Mouse (Mus musculus) E14TG2a.4 (cell line): ENCODE results near the gene Hsf2bp.

Source experiments
- H3K27me3 ChIP-seq: 2 replicates; pipeline ENCODE4 v1.6.1; 2014; ENCODE audit warnings: low read length, control low read depth; ENCODE audit not compliant: insufficient read depth
- H3K36me3 ChIP-seq: 2 replicates; pipeline ENCODE4 v1.6.1; 2014; ENCODE audit warnings: low read length, control low read depth; ENCODE audit not compliant: insufficient read depth
- H3K4me1 ChIP-seq: replicated peaks from 2 replicates; pipeline ENCODE4 v1.6.1; 2014; ENCODE audit warnings: low read depth, low read length, control low read depth
- H3K4me3 ChIP-seq: replicated peaks from 2 replicates; pipeline ENCODE4 v1.5.1; 2014; ENCODE audit warnings: mild to moderate bottlenecking, low read length
- H3K9me3 ChIP-seq: 2 replicates; pipeline ENCODE4 v1.6.1; 2014; ENCODE audit warnings: low read length, control low read depth
- CTCF ChIP-seq: conservative IDR thresholded peaks from 2 replicates; pipeline ENCODE4 v1.5.1; 2014; ENCODE audit warnings: low read length
- NANOG ChIP-seq: IDR thresholded peaks from 2 replicates; pipeline ENCODE4 v1.6.1; 2014; ENCODE audit warnings: borderline replicate concordance, low read length, mixed read lengths
- POU5F1 ChIP-seq: IDR thresholded peaks from 2 replicates; pipeline ENCODE4 v1.6.1; 2014; ENCODE audit warnings: low read length, borderline replicate concordance

Hsf2bp gene

DNA sequence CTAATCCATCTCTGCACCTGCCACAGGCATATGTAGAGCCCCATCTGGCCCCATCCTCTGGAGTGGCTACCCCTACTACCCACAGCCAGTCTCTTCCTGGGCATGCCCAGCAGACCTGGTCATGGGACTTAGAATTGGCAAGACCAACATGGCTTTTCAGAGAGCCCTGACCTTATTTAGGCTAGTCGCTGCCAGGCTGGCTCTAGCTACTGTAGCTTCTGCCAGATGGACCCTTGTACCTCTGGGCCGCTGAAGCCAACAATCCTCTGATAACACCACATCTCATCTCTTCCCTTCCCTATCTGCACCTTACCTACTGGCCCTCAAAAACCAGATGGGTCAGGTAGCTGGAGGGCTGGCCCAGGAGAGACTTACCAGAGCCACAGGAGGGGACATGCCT lies 127.2 kb downstream of the Hsf2bp start:
- no peaks in the 10 kb centered on the region; the same call in 1 of the 2 replicates for H3K27me3 ChIP-seq
- no peak for TF ChIP-seq POU5F1
- no peak for TF ChIP-seq NANOG
- no peak for TF ChIP-seq CTCF

DNA sequence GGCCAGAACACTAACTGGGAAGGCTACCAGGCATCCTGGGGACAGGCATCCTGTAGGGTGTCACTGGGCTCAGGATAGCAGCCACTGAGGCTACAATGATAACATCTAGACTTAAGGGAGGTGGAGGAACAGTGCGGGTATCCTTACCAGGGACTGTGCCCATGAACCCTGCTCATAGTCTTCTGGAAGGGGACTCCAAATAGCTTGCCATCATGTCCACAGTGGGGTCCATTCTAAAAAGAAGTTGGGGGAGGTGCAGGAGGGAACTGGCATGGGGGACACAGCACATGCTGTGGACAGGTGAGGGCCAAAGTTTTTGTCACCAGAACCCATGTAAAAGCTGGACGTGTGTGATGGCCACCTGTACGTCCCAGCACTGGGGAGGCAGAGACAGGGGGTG lies 129.7 kb downstream of the Hsf2bp start:
- H3K4me3 ChIP-seq: no peak overlapping the region
- H3K4me1 ChIP-seq: peaks cover 25% of the 10 kb centered on the region
- no peaks in the 10 kb centered on the region for H3K9me3 ChIP-seq
- no peaks in the 10 kb centered on the region; the same call in 1 of the 2 replicates for H3K27me3 ChIP-seq
- H3K36me3 ChIP-seq: no peaks in the 10 kb centered on the region
- no peak for TF ChIP-seq POU5F1
- no peak for TF ChIP-seq CTCF
- TF ChIP-seq NANOG: no peak

More for the DNA sequence above, 127.2 kb downstream of the Hsf2bp start:
- H3K4me3 ChIP-seq: no peak overlapping the region
- H3K4me1 ChIP-seq: peaks cover 37% of the 10 kb centered on the region
- H3K9me3 ChIP-seq: no peaks in the 10 kb centered on the region
- no peaks in the 10 kb centered on the region for H3K36me3 ChIP-seq

DNA sequence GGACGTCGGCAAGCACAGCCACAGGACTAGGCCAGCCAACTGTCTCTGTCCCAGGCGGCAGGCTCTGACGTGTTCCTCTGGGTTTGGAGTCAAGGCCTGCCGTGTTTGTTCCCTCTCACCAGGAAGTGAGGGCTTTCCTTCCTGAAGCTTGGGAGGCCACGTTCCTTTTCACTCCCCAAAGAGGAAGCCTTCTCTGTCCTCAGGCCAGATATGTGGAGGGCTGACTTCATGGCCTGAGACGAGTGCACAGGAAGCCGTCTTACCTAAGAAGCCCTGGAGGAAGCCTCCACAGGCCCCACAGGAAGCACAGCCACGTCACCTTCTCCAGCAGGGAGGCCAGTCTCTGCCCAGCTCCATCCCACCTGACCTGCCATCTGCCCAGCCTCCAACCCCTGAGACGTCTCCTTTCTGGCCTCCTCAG lies 130.3 kb downstream of the Hsf2bp start:
- no peaks in the 10 kb centered on the region; the same call in 1 of the 2 replicates for H3K27me3 ChIP-seq
- no peaks in the 10 kb centered on the region for H3K9me3 ChIP-seq
- peaks cover 21% of the 10 kb centered on the region for H3K4me1 ChIP-seq
- TF ChIP-seq NANOG (no peak), CTCF (no peak), POU5F1 (no peak)
- no peaks in the 10 kb centered on the region for H3K36me3 ChIP-seq
- H3K4me3 ChIP-seq: peak overlapping the region; percentile 17; the same call in 1 of the 2 replicates

DNA sequence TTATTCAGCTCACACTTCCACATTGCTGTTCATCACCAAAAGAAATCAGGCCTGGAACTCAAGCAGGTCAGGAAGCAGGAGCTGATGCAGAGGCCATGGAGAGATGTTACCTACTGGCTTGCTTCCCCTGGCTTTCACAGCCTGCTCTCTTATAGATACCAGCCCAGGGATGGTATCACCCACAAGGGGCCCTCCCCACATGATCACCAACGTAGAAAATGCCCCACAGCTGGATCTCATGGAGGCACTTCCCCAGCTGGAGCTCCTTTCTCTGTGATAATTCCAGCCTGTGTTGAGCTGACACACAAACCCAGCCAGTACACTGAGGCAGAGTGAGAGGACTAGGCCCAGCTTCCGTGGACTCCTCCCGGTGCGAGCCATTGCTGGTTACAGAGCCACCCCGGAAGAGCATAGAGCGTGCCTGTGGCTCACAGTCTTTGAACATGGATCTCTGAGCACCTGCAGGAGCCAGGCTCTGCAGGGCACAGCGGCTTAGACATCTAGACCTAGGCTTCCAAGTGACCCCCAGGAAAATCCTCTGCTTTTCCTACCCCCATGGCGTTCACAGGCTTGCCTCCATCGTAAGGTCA lies 130.9 kb downstream of the Hsf2bp start:
- no peak for TF ChIP-seq POU5F1
- no peak for TF ChIP-seq CTCF
- no peak for TF ChIP-seq NANOG
- Histone ChIP-seq H3K4me1 (peaks cover 21% of the 10 kb centered on the region), H3K36me3 (no peaks in the 10 kb centered on the region), H3K27me3 (no peaks in the 10 kb centered on the region; the same call in 1 of the 2 replicates), H3K9me3 (no peaks in the 10 kb centered on the region), H3K4me3 (peak overlapping the region; percentile 17; the same call in 1 of the 2 replicates)

DNA sequence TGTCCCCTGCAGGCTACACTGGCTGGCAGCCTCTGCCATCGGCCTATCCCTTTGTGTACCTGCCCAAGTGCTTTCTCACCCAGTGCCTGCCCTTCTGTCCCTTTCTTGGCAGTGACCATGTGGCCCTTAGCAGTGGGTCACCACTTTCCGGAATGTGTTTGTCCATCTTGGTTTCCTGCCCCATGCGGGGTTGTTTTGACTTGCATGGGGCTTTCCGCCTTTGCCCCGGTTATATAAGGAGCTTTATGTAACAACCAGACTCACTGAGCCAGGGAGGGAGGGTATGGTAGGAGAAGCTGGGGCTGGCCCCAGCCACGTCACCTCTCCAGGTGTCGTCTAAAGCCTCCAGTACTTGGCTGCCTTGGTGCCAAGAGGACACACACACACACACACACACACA lies 132.1 kb downstream of the Hsf2bp start:
- no peaks in the 10 kb centered on the region; the same call in 1 of the 2 replicates for H3K27me3 ChIP-seq
- H3K9me3 ChIP-seq: no peaks in the 10 kb centered on the region
- H3K36me3 ChIP-seq: no peaks in the 10 kb centered on the region
- no peak for TF ChIP-seq CTCF
- no peak overlapping the region for H3K4me3 ChIP-seq
- peaks cover 28% of the 10 kb centered on the region for H3K4me1 ChIP-seq

DNA sequence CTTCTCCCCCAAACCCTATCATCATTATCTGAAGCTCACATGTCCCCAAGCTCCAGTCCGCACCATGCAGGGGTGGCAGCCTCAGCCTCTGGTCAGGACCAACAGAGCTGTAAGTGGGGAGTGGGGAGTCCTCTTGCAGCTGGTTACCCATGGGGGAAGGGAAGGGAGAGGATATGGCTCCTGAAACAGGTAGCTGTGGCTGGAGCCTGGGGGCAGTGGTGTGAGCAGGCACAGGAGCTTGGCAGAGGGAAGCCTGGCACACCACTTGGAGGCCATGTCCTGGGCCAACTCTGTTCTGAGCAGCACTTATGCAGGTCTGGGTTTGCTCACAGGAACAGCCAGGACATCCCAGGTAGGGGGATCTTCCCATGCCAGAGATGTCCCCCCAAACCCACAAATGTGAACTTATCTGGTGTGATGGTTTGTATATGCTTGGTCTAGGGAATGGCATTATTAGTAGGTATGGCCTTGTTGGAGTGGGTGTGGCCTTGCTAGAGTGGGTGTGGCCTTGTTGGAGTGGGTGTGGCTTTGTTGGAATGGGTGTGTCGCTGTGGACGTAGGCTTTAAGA lies 133.4 kb downstream of the Hsf2bp start:
- Histone ChIP-seq H3K4me3 (no peak overlapping the region), H3K27me3 (no peaks in the 10 kb centered on the region), H3K4me1 (peaks cover 41% of the 10 kb centered on the region), H3K36me3 (no peaks in the 10 kb centered on the region), H3K9me3 (no peaks in the 10 kb centered on the region)
- TF ChIP-seq NANOG: no peak
- no peak for TF ChIP-seq CTCF
- TF ChIP-seq POU5F1: no peak

DNA sequence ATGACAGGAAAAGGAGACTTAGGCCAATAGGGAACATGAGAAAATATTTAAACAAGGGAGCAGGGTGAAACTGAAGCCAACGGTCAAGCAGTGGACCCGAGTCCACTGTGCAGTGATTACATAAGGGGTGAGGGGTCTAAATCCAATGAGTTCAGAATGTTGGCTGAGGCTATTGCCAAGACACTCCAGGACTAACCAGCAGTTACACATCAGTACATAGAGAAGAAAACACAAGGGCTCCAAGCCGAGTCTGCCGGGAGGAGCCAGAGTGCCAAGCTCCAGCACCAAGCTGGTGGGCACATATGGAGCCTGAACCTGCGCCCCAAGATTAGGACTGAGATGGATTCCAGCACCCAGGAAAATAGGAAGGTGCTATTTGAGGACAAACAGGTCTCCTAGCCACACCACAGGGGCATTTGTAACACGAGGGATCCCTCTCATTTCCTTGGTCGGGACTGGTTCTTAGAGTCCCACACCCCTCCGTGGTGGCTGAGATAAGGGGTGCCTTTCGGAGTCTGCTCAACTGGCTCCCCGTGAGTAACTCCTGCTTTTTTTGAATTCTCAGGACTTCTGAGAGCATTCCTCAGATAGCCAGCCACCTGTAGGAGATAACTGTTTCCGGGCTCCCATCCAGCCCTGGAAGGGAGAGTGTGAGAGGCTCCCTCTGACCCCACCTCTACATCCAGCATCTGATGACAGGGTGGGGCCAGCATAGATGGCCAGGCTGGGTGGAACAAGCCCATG lies 134.5 kb downstream of the Hsf2bp start:
- H3K27me3 ChIP-seq: no peaks in the 10 kb centered on the region
- TF ChIP-seq POU5F1: no peak
- TF ChIP-seq NANOG: no peak
- no peak for TF ChIP-seq CTCF
- no peaks in the 10 kb centered on the region for H3K36me3 ChIP-seq
- no peak overlapping the region for H3K4me3 ChIP-seq
- H3K4me1 ChIP-seq: peaks cover 52% of the 10 kb centered on the region
- no peaks in the 10 kb centered on the region for H3K9me3 ChIP-seq

DNA sequence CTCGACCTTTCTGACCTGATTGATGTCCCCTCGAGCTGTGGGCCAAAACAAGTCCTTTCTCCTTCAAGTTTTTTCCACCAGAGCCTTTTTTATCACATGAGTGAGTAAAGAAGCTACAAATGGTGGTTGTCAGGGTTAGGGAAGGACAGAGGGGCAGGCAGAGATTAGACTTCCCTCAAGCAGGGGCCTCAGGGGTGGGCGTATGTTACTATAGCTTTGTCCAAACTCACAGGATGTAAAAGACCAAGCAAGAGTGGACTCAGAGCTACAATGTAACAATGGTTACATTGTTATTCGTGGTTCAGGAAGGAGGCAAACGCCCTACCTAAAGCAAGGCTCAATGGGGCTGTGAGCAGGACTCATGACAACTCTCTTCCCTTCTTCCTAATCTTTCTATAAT lies 137.2 kb downstream of the Hsf2bp start:
- Histone ChIP-seq H3K9me3 (no peaks in the 10 kb centered on the region), H3K27me3 (no peaks in the 10 kb centered on the region), H3K4me1 (peaks cover 43% of the 10 kb centered on the region), H3K36me3 (no peaks in the 10 kb centered on the region), H3K4me3 (no peak overlapping the region)
- no peak for TF ChIP-seq POU5F1
- no peak for TF ChIP-seq NANOG
- TF ChIP-seq CTCF: no peak
